Mouse (Mus musculus): Measurements from ENCODE around the gene Bmp8a. TPM values are rescaled to one million over a fixed set of nuclear protein-coding genes. Genes with fewer than 3 reads are reported as not detected.
"Not testable (repeated sequence)": the region's sequence is repeated elsewhere in the genome, so short reads cannot be mapped to it uniquely, and the experiment has no call there.

Bmp8a gene
- polyA plus RNA-seq, 1 experiment from 2014 or later: not detected

DNA sequence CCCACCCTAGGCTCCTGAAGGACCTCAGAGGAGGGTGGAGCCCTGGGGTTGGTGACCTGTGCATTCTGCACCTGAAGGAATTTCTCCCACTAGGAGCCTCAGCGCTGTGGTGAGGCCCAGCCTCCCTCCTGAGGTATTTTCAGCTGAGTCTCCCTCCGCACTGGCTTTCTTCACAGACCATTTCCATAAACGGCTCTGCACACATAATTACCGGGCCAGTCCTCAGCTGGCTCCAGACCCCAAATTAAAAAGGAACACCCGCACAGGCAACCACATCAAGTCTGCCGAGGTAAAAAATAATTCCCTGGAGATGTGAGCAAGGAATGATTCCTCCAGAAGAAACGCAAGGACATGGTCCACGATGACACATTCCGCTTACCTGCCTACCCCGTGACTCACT, 7.8 kb downstream of the Bmp8a start:
- 79% methylated on average over 10 of the region's 10 CpGs for WGBS
- H3K9me3 ChIP-seq (replicated peaks; ENCODE audit: control insufficient read depth, low read length); H3K9ac ChIP-seq (ENCODE audit: low read length); H3K36me3 ChIP-seq (ENCODE audit: control insufficient read depth, insufficient read depth, low read length); H3K27me3 ChIP-seq (replicated peaks; ENCODE audit: control insufficient read depth, insufficient read depth, low read length); H3K4me3 ChIP-seq (ENCODE audit: low read depth, low read length); DNase-seq (ENCODE audit: low spot score); H3K4me1 ChIP-seq (ENCODE audit: control insufficient read depth, insufficient read depth, low read length); H3K4me2 ChIP-seq (ENCODE audit: low read length); H3K27ac ChIP-seq (ENCODE audit: low read depth, low read length); ATAC-seq: not testable (repeated sequence)

DNA sequence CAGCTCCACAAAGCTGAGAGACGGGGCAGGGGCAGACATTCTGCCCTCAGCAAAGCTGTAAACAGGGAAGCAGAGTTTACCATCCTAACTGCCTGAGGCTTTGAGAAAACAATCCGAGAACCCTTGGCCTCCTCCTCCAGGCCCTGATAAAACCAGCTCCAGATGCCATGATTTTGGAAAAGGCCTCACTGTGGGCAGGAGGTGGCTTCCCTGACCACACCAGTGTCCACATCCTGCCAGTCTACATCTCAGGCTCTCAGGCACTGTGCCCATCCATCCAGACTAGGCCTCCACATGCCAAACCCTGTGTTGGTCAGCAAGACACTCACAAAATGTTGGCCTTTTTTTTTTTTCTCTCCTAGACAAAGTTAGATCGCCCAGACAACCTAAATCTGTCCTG, 8.9 kb downstream of the Bmp8a start:
- no peak for DNase-seq (ENCODE audit: low spot score)
- Histone ChIP-seq H3K36me3 (ENCODE audit: control insufficient read depth, insufficient read depth, low read length) (no peaks in the 10 kb centered on the region), H3K4me3 (ENCODE audit: low read depth, low read length) (no peak overlapping the region), H3K27me3 (replicated peaks; ENCODE audit: control insufficient read depth, insufficient read depth, low read length) (no peaks in the 10 kb centered on the region), H3K9ac (ENCODE audit: low read length) (no peak overlapping the region), H3K4me2 (ENCODE audit: low read length) (no peak overlapping the region), H3K4me1 (ENCODE audit: control insufficient read depth, insufficient read depth, low read length) (no peaks in the 10 kb centered on the region), H3K9me3 (replicated peaks; ENCODE audit: control insufficient read depth, low read length) (no peaks in the 10 kb centered on the region), H3K27ac (ENCODE audit: low read depth, low read length) (no peak overlapping the region)
- no peak for ATAC-seq
- 83% methylated on average over 3 of the region's 3 CpGs for WGBS

DNA sequence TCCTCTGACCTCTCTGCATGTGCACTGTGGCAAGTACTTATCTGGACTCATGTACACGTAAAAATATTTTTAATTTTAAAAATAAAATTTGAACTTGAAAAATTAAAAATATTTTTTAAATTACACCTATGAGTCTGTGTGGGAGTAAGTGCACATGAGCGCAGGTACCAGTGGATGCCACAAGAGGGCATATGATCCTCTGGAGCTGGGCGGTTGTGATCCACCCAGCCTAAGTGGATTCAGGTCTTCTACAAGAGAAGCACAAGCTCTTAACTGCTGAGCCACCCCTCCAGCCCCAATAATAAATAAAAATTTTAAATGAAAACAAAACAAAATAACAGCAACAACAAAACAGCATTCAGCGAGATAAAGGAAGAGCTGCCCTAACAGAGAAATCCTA, 9.9 kb downstream of the Bmp8a start:
- ATAC-seq: no peak
- WGBS: 96% methylated on average over 4 of the region's 4 CpGs

DNA sequence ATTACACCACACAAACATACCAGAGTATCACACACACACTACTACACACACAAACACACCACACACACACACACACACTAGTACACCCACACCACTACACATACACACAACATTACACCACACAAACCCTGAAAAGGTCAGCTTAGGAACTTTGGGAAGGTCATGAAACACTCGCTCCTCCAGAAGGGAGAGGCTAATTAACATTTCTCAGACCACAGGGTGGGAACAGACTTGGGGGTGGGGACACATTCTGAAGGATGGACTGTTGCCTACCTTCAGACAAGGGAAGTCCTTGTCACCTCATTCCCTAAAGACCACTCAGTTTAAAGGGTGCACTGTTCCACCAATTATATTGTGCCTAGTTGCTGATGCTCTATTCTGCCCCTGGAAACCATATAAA, 11.1 kb downstream of the Bmp8a start:
- H3K9me3 ChIP-seq (replicated peaks; ENCODE audit: control insufficient read depth, low read length); H3K27me3 ChIP-seq (replicated peaks; ENCODE audit: control insufficient read depth, insufficient read depth, low read length); H3K36me3 ChIP-seq (ENCODE audit: control insufficient read depth, insufficient read depth, low read length); H3K4me3 ChIP-seq (ENCODE audit: low read depth, low read length); H3K4me1 ChIP-seq (ENCODE audit: control insufficient read depth, insufficient read depth, low read length); H3K9ac ChIP-seq (ENCODE audit: low read length); DNase-seq (ENCODE audit: low spot score); ATAC-seq; H3K4me2 ChIP-seq (ENCODE audit: low read length); H3K27ac ChIP-seq (ENCODE audit: low read depth, low read length): not testable (repeated sequence)
- WGBS: 71% methylated on average over 1 of the region's 1 CpGs

More for the DNA sequence above, 9.9 kb downstream of the Bmp8a start:
- no peaks in the 10 kb centered on the region for H3K36me3 ChIP-seq (ENCODE audit: control insufficient read depth, insufficient read depth, low read length)
- no peak for DNase-seq (ENCODE audit: low spot score)
- H3K4me1 ChIP-seq (ENCODE audit: control insufficient read depth, insufficient read depth, low read length): no peaks in the 10 kb centered on the region
- no peak overlapping the region for H3K4me3 ChIP-seq (ENCODE audit: low read depth, low read length)
- H3K9ac ChIP-seq (ENCODE audit: low read length): no peak overlapping the region
- H3K27ac ChIP-seq (ENCODE audit: low read depth, low read length): no peak overlapping the region
- H3K9me3 ChIP-seq (replicated peaks; ENCODE audit: control insufficient read depth, low read length): no peaks in the 10 kb centered on the region
- H3K27me3 ChIP-seq (replicated peaks; ENCODE audit: control insufficient read depth, insufficient read depth, low read length): no peaks in the 10 kb centered on the region
- no peak overlapping the region for H3K4me2 ChIP-seq (ENCODE audit: low read length)

DNA sequence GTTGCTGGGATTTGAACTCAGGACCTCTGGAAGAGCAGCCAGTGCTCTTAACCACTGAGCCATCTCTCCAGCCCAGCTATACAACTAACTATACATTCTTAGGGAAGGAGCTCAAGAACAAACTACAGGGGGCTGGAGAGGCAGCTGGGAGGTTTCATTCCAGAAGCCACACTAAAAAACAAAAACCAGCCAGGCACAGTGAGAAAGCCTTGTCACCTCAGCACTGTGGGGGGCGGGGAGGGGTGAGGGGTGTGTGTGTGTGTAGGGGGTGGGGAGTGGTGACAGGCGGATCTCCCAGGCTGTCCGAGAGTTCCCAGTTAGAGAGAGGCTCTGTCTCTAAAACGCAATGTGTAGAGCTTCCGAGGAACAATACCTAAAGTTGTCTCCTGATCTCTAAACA, 11.7 kb downstream of the Bmp8a start:
- Histone ChIP-seq H3K4me2 (ENCODE audit: low read length) (no peak overlapping the region), H3K27ac (ENCODE audit: low read depth, low read length) (no peak overlapping the region), H3K4me3 (ENCODE audit: low read depth, low read length) (no peak overlapping the region), H3K4me1 (ENCODE audit: control insufficient read depth, insufficient read depth, low read length) (no peaks in the 10 kb centered on the region), H3K9me3 (replicated peaks; ENCODE audit: control insufficient read depth, low read length) (no peaks in the 10 kb centered on the region), H3K9ac (ENCODE audit: low read length) (no peak overlapping the region), H3K36me3 (ENCODE audit: control insufficient read depth, insufficient read depth, low read length) (no peaks in the 10 kb centered on the region), H3K27me3 (replicated peaks; ENCODE audit: control insufficient read depth, insufficient read depth, low read length) (no peaks in the 10 kb centered on the region)
- 66% methylated on average over 5 of the region's 5 CpGs for WGBS
- DNase-seq (ENCODE audit: low spot score) (no peak), ATAC-seq (no peak)

DNA sequence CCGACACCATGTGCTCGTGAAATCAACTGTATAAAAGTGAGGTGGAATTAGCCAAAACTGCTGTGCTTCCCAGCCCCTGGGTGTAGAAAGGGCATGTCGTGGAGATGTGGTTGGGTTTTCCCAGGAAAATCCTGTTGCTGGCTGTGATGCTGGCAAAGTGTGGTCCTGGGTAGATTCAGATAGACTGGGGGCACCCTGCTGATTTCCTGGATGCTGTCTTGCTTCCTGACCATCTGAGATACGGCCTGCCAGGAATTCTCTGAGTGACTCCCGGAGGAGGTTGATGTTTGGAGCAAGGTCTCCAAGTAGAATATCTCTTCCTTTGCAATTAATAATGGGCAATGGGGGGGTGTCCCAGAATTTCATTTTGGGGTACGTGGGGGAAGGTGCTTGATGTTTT, 14.1 kb downstream of the Bmp8a start:
- no peaks in the 10 kb centered on the region for H3K4me1 ChIP-seq (ENCODE audit: control insufficient read depth, insufficient read depth, low read length)
- 69% methylated on average over 6 of the region's 6 CpGs for WGBS
- no peak overlapping the region for H3K9ac ChIP-seq (ENCODE audit: low read length)
- no peaks in the 10 kb centered on the region for H3K27me3 ChIP-seq (replicated peaks; ENCODE audit: control insufficient read depth, insufficient read depth, low read length)
- H3K4me3 ChIP-seq (ENCODE audit: low read depth, low read length): no peak overlapping the region
- H3K9me3 ChIP-seq (replicated peaks; ENCODE audit: control insufficient read depth, low read length): no peaks in the 10 kb centered on the region
- H3K36me3 ChIP-seq (ENCODE audit: control insufficient read depth, insufficient read depth, low read length): no peaks in the 10 kb centered on the region
- no peak for DNase-seq (ENCODE audit: low spot score)
- no peak for ATAC-seq
- no peak overlapping the region for H3K4me2 ChIP-seq (ENCODE audit: low read length)
- H3K27ac ChIP-seq (ENCODE audit: low read depth, low read length): no peak overlapping the region

DNA sequence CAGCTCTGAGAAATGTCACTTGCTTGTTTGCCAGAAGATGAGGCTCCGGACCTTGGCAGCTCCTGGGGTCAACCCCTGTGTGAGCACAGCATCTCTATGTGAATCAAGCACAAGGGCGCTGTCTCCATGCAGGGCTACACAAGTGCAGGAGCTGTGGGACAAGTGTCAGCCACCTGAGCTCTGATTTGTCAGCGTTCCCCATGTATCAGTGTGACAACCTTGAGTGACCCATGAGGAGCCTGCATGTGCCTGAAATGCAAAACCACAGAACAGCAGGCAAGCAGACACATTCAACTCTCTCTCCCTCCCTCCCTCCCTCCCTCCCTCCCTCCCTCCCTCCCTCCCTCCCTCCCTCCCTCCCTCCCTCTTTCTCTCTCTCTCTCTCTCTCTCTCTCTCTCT, 15.4 kb downstream of the Bmp8a start:
- Histone ChIP-seq H3K27me3 (replicated peaks; ENCODE audit: control insufficient read depth, insufficient read depth, low read length) (peaks cover 5% of the 10 kb centered on the region), H3K4me2 (ENCODE audit: low read length) (no peak overlapping the region), H3K36me3 (ENCODE audit: control insufficient read depth, insufficient read depth, low read length) (no peaks in the 10 kb centered on the region), H3K4me3 (ENCODE audit: low read depth, low read length) (no peak overlapping the region), H3K4me1 (ENCODE audit: control insufficient read depth, insufficient read depth, low read length) (no peaks in the 10 kb centered on the region), H3K27ac (ENCODE audit: low read depth, low read length) (no peak overlapping the region), H3K9ac (ENCODE audit: low read length) (no peak overlapping the region), H3K9me3 (replicated peaks; ENCODE audit: control insufficient read depth, low read length) (no peaks in the 10 kb centered on the region)
- no peak for ATAC-seq
- no peak for DNase-seq (ENCODE audit: low spot score)
- WGBS: 60% methylated on average over 3 of the region's 3 CpGs

DNA sequence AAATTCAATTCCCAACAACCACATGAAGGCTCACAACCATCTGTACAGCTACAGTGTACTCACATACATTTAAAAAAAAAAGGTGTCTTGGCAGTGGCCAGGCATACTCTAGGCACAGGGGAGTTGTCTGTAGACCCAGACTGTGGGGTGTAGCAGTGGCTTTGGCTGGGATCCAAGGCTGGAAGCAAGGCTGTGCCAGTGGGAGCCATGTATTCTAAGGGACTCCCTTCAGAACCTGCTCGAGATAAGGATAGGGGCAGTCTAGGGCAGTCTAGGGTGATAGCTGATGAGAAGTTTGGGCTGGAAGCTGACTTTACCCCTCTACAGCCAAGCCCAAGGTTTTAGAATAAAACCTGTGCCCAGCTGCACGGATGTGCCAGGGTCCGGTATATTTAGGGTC, 17.0 kb downstream of the Bmp8a start:
- no peaks in the 10 kb centered on the region for H3K9me3 ChIP-seq (replicated peaks; ENCODE audit: control insufficient read depth, low read length)
- no peak overlapping the region for H3K4me2 ChIP-seq (ENCODE audit: low read length)
- H3K9ac ChIP-seq (ENCODE audit: low read length): no peak overlapping the region
- ATAC-seq (no peak), DNase-seq (ENCODE audit: low spot score) (peak; percentile 33)
- no peaks in the 10 kb centered on the region for H3K4me1 ChIP-seq (ENCODE audit: control insufficient read depth, insufficient read depth, low read length)
- WGBS: 80% methylated on average over 3 of the region's 3 CpGs
- peaks cover 5% of the 10 kb centered on the region for H3K27me3 ChIP-seq (replicated peaks; ENCODE audit: control insufficient read depth, insufficient read depth, low read length)
- H3K36me3 ChIP-seq (ENCODE audit: control insufficient read depth, insufficient read depth, low read length): no peaks in the 10 kb centered on the region
- no peak overlapping the region for H3K27ac ChIP-seq (ENCODE audit: low read depth, low read length)
- H3K4me3 ChIP-seq (ENCODE audit: low read depth, low read length): no peak overlapping the region

DNA sequence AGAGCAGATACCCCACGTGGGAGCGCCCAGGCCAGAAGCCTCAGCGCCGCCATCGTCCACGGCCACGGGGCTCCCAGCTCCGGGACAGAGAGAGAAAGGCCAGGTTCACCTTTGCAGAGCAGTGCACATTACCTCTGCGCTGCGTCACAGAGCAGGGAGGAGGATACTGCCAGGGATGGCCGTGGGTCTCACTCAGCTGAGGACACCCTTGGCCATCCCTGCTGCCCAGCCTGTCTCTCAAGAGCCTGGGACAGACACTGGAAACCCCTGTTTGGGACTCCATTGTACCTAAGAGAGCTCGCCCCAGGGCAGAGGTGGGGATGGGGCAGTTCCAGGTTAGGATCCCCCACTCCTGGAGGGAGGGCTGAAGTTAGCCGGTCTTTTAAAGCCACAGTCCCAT, 19.5 kb downstream of the Bmp8a start, which contains the start of gene Oxct2a:
Oxct2a (minus strand) TSS at position 101 of the 400 bp plus-strand sequence.
- H3K27ac ChIP-seq (ENCODE audit: low read depth, low read length): no peak within 1 kb of the TSS
- no peaks in the 10 kb centered on the region for H3K4me1 ChIP-seq (ENCODE audit: control insufficient read depth, insufficient read depth, low read length)
- 9% methylated on average over 11 of the region's 13 CpGs for WGBS
- H3K9me3 ChIP-seq (replicated peaks; ENCODE audit: control insufficient read depth, low read length): no peaks in the 10 kb centered on the region
- no peaks in the 10 kb centered on the region for H3K36me3 ChIP-seq (ENCODE audit: control insufficient read depth, insufficient read depth, low read length)
- peaks cover 5% of the 10 kb centered on the region for H3K27me3 ChIP-seq (replicated peaks; ENCODE audit: control insufficient read depth, insufficient read depth, low read length)
- no peak within 1 kb of the TSS for H3K9ac ChIP-seq (ENCODE audit: low read length)
- no peak within 1 kb of the TSS; the same call in 1 of the 2 replicates for H3K4me3 ChIP-seq (ENCODE audit: low read depth, low read length)
- ATAC-seq (no peak), DNase-seq (ENCODE audit: low spot score) (no peak)
- peak within 1 kb of the TSS; percentile 26 for H3K4me2 ChIP-seq (ENCODE audit: low read length)

All from forebrain, embryonic 14.5 days (tissue).